Mouse (Mus musculus): Measurements from ENCODE around the gene Rpl35a.
A peak's percentile ranks its signal among the peaks of the same experiment; 100 is the strongest.
"Not testable (repeated sequence)": the region's sequence is repeated elsewhere in the genome, so short reads cannot be mapped to it uniquely, and the experiment has no call there.

Gene Rpl35a

DNA sequence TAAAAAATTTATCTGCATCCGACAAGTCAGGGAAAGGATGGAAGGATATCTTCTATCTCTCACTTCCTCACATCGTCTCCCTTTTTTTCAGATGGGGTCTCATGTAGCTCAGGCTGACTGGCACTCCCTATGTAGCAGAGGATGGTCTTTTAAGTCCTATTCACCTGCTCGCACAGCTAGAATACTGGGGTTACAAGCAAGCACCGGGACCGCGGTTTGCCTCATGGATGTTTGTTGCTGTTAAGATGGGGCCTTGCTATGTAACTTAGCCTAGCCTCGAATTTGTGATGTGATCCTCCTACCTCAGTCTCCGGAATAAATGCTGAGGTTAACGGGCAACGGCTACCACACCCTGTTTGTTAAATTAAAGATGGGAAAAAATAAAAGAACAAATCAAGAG is 598 bp upstream of the Rpl35a start:
- ATAC-seq (ENCODE audit: low TSS enrichment): peak; percentile 16; the same call in 1 of the 2 replicates

- peak; percentile 18; the same call in 1 of the 2 replicates for ATAC-seq (ENCODE audit: low TSS enrichment)
Measured at GRCm38 (mm10) chr16:33056786-33057185, 533 bp downstream of the Rpl35a start.

GRCm38 (mm10) chr16:33058033-33058432 is 1.8 kb downstream of the Rpl35a start:
- no peak for ATAC-seq (ENCODE audit: low TSS enrichment)

- ATAC-seq (ENCODE audit: low TSS enrichment): not testable (repeated sequence)
Measured at GRCm38 (mm10) chr16:33058656-33059055, 2.4 kb downstream of the Rpl35a start.

- no peak for ATAC-seq (ENCODE audit: low TSS enrichment)
Measured at GRCm38 (mm10) chr16:33059471-33059870, 3.2 kb downstream of the Rpl35a start.

DNA sequence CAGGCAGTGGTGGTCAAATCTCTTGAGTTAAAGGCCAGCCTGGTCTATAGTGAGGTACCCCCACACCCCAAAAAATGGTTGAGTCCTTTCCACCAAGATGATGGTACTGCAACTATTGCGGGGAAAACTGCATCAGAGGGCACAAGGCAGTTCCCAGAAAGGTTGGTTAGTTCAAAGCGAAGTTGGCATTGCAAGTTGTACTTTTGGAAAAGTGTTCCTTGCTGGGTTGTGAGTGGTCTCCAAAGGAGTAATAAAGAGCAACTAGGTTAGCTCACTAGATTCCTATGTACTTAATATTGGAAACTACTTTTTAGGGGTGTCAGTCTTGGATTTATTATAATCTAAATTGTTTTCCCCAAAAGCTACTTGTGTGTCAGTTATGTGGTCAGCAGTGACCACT is 4.7 kb downstream of the Rpl35a start:
- no peak for ATAC-seq (ENCODE audit: low TSS enrichment)

DNA sequence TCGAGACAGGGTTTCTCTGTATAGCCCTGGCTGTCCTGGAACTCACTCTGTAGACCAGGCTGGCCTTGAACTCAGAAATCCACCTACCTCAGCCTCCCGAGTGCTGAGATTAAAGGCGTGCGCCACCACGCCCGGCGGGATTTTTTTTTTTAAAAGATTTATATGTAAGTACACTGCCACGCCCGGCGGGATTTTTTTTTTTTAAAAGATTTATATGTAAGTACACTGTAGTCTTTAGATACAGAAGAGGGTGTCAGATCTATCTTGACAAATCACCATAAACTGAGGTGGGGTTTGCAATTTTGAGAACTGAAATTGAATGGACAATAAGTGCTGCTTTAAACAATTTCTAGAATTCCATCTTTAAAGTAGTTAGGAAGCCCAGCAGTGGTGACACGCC is 5.1 kb downstream of the Rpl35a start:
- ATAC-seq (ENCODE audit: low TSS enrichment): no peak

GRCm38 (mm10) chr16:33062024-33062681 is 5.9 kb downstream of the Rpl35a start, which contains the start of gene Lmln:
Gene Lmln, plus strand, starts transcription at chr16:33062521.
- peak; percentile 96 for ATAC-seq (ENCODE audit: low TSS enrichment)

GRCm38 (mm10) chr16:33062682-33063131 is 6.5 kb downstream of the Rpl35a start:
- ATAC-seq (ENCODE audit: low TSS enrichment): peak; percentile 62

GRCm38 (mm10) chr16:33063267-33063666 is 7.0 kb downstream of the Rpl35a start:
- no peak for ATAC-seq (ENCODE audit: low TSS enrichment)

DNA sequence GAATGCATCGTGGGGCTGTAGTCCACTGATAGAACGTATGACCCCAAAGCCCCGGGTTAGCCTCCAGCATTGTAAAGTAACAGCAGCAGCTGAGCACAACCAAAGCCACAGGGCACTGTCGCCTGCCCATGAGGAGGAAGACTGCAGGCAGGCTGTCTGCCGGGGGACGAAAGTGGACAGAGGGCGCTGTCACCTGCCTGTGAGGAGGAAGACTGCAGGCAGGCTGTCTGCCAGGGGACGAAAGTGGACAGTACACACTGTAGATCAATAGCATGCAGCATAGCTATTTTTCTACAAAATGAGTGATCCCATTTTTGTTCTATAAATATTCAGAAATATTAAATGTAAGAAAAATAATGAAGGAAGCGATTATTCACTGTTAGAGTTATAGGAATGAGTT is 8.4 kb downstream of the Rpl35a start:
- ATAC-seq (ENCODE audit: low TSS enrichment): no peak

GRCm38 (mm10) chr16:33070928-33071327 is 14.7 kb downstream of the Rpl35a start:
- ATAC-seq (ENCODE audit: low TSS enrichment): no peak

DNA sequence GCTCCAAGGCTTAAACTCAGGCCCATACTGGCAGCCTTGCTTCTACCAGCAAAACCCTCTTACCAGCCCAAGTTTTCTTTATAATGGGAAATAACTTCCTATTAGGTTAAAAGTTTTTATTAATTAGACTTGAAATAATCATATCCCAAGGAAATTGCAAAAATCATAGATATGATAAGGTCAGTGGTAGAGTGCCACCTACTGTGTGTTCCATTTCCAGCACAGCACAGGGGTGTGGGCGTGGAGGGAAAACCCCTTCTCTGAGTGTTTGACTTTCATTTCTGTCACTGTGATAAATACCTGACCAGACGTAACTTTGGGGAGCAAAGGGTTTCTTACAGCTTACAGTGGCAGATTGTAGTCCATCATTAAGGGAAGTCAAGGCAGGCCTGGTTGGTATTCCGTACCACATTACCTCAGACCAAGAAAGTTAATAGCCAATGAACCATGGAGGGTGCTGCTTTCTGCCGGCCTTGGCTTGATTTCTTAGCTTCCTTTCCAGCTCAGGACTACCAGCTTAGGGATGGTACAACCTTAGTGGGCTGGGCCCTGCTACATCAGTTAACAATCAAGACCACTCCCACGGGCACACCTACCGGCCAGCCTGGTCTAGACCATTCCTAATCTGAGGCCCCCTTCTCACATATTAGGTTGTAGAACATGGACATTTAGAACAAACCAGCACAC is 16.8 kb downstream of the Rpl35a start:
- ATAC-seq (ENCODE audit: low TSS enrichment): no peak

DNA sequence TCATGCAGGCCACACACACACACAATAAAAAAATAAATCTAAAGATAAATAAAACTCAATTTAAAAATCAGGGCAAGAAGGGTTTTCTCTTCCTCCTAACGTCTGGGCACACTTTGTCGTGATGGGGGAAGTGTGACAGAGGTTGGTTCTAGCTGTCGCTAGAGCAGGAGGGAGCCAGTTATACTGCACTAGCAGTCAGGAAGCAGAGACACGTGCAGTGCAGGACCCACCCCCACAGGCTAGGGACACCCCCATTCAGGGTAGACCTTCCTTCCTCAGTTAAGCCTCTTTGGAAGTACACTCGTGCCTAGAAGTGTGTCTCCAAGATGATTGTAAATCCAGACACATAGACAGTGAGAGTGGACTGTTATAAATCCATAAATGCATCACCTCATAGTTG is 18.7 kb downstream of the Rpl35a start:
- ATAC-seq (ENCODE audit: low TSS enrichment): no peak

DNA sequence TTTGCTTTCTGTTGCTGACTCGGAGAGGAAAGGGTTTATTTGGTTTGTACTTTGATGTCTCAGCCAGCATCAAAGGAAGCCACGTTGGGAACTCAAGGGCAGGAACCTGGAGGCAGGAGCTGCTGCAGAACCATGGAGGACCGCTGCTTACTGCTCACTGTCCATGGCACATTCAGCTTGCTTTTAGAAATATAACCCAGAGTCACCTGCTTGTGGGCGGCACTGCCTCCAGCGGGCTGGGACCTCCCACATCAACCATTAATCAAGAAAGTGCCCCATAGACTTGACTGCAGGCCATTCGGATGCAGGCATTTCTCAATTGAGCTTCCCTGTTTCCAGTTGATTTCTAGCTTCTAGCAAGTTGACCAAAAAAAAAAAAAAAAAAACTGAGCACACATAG is 19.8 kb downstream of the Rpl35a start:
- ATAC-seq (ENCODE audit: low TSS enrichment): no peak

DNA sequence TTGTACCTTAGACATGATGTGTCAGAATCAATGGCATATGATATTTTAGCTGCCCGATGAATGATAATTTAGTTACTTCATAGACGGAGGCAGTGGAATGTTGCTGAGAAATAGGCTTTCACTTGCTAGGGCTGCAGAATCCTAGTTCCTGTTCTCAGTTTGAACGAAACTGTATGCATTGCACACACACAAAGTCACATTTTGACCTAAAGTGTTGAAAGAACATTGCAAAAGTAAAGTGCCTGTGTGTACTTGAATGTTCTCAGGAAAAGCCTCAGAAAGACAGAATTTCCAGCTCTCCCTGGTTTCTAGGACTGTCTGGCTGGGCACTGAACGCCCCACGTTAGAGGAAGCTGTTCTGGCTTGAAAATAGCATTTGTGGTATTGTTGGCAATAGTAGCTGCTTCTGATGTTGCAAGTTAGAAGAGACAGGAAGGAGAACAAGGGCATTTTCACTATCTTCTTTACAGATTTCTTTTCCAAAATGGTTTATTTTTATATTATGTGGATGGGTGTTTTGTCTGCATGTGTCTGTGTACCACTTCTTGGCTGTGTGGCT is 20.9 kb downstream of the Rpl35a start:
- ATAC-seq (ENCODE audit: low TSS enrichment): no peak

DNA sequence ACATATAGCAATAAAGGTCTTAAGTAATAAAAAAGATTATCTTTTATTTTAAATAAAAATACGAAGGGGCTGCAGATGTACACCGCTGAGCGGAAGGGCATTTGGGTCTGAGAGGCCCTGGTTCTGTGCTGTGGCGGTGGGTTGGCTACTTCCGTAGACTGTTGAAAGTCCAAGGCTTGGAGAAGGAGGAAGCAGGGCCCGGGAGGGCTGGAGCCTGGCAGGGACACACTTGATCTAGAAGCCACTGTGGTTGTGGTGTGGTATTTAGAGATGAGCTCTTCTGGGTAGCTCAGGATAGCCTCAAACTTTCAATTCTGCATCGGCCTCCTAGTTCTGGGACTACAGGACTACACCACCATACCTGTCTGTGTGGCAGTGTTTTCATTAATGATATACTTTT is 23.8 kb downstream of the Rpl35a start:
- ATAC-seq (ENCODE audit: low TSS enrichment): no peak

- no peak for ATAC-seq (ENCODE audit: low TSS enrichment)
Measured at GRCm38 (mm10) chr16:33082951-33083350, 26.7 kb downstream of the Rpl35a start.

GRCm38 (mm10) chr16:33083996-33084395 is 27.7 kb downstream of the Rpl35a start:
- ATAC-seq (ENCODE audit: low TSS enrichment): no peak

DNA sequence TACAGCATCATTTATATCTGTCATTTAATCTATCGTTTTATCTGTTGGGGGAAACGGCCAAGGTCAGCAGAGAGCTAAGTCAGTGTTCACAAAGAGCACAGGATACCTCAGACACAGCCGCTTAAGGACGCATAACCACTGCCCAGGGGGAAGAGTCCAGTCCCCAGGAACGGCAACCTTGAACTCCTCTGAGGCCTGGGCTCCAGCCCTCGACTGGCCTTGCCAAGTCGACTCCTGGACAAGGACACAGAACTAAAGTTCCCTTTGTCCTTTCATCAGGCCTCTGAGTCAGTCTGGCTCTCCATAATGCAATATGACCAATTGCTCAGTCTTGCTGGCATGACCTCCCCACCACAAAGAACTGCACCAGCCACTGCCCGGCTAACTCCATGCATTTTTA is 29.4 kb downstream of the Rpl35a start:
- ATAC-seq (ENCODE audit: low TSS enrichment): no peak
